Mouse (Mus musculus) bone marrow macrophage, adult 2 months (primary cell): ENCODE measurements around the gene Slc2a9. TPM values are rescaled to one million over a fixed set of nuclear protein-coding genes. Genes with fewer than 3 reads are reported as not detected.

ENCODE experiments used
- H3K27ac ChIP-seq: 2 replicates; pipeline ENCODE4 v1.5.1; 2012; ENCODE audit warnings: low read depth, low read length; ENCODE audit not compliant: insufficient read depth
- H3K4me1 ChIP-seq: 2 replicates; pipeline ENCODE4 v1.6.1; 2012; ENCODE audit warnings: low read length; ENCODE audit not compliant: control insufficient read depth, insufficient read depth
- H3K4me3 ChIP-seq: 2 replicates; pipeline ENCODE4 v1.5.1; 2012; ENCODE audit warnings: mild to moderate bottlenecking, low read length, moderate library complexity; ENCODE audit not compliant: insufficient read depth
- CTCF ChIP-seq: IDR thresholded peaks from 2 replicates; pipeline ENCODE4 v1.5.1; 2012; ENCODE audit warnings: low read depth, mild to moderate bottlenecking, low read length, moderate library complexity
- POLR2A ChIP-seq: IDR thresholded peaks from 2 replicates; pipeline ENCODE4 v1.6.1; 2012; ENCODE audit warnings: mild to moderate bottlenecking, low read depth, low read length, borderline replicate concordance
- polyA plus RNA-seq: library from polyadenylated mRNA; stranded (reverse); fragments of >200 nt; gene quantifications from 2 replicates; pipeline ENCODE4 v1.2.4, GENCODE M21; 2012; ENCODE audit not compliant: missing spikeins, insufficient read depth, insufficient read length

Slc2a9 gene
- polyA plus RNA-seq, 1 experiment: 15.0 TPM

- Histone ChIP-seq H3K4me3 (no peak overlapping the region), H3K27ac (no peak overlapping the region), H3K4me1 (peaks cover 8% of the 10 kb centered on the region)
- TF ChIP-seq POLR2A (no peak), CTCF (no peak)
Measured at GRCm38 (mm10) chr5:38441088-38441839, 61.7 kb downstream of the Slc2a9 start.

DNA sequence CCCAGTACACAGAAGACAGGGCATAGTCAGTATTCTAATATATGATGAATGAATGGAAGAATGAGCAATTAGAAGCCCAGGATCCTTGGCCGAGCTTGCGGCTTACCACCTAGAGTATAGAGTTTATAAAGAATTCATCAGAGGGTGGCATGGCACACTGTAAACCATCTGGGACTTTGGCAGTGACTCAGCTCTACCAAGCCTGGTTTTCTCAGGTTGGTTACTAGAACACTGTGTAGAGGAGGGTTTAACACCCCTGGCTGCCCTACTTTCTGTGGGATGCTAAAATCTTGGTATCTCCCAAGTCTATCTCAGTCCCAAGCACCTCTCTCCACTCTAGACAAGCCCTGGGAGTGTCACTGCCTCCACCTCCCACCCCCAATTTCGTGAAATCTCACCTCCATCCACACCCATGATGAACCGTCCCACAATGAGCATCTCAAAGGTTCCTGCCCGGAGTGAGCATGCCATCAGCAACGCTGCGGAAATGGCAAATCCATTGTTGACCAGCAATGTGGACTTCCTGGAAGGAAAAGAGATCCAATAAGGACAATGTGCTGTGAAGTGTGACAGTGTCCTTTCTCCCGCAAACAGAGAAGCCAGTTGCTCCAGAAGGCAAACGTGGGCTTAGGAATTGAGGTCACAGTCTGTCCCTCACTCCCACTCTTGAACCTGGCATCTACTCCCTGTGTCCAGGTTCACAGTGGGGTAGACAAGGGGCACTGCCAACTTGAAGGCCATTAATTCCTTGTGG, 62.5 kb downstream of the Slc2a9 start:
- no peak for TF ChIP-seq POLR2A
- no peak for TF ChIP-seq CTCF
- H3K27ac ChIP-seq: no peak overlapping the region
- H3K4me1 ChIP-seq: no peaks in the 10 kb centered on the region
- H3K4me3 ChIP-seq: no peak overlapping the region

- no peak for TF ChIP-seq POLR2A
- no peak for TF ChIP-seq CTCF
- Histone ChIP-seq H3K27ac (no peak overlapping the region), H3K4me3 (no peak overlapping the region), H3K4me1 (no peaks in the 10 kb centered on the region)
Measured at GRCm38 (mm10) chr5:38436681-38437080, 66.3 kb downstream of the Slc2a9 start.

DNA sequence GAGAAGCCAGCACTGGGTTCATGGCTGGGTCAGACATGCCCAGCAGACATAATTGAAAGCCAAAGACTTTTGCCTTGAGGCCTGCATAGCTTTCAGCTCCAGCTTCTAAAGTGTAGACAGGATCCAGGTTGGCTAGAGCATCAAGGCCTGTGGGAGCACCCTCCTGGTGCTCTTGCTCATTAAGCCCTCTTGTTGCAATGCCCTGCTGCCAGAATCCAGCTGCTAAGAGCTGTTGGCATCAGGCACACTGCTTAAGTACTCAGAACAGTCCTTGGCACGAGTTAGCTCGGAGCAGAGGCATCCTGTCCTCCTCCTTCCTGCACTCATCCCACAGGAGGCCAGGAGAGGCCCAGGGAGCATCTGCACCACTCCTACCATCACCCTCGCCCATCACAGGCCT, 68.1 kb downstream of the Slc2a9 start:
- H3K27ac ChIP-seq: no peak overlapping the region
- no peak overlapping the region for H3K4me3 ChIP-seq
- no peak for TF ChIP-seq POLR2A
- no peaks in the 10 kb centered on the region for H3K4me1 ChIP-seq

- Histone ChIP-seq H3K4me3 (no peak overlapping the region), H3K27ac (no peak overlapping the region), H3K4me1 (no peaks in the 10 kb centered on the region)
- no peak for TF ChIP-seq CTCF
- no peak for TF ChIP-seq POLR2A
Measured at GRCm38 (mm10) chr5:38431201-38431600, 71.7 kb downstream of the Slc2a9 start.

GRCm38 (mm10) chr5:38429106-38429505, 73.8 kb downstream of the Slc2a9 start:
- Histone ChIP-seq H3K27ac (no peak overlapping the region), H3K4me1 (no peaks in the 10 kb centered on the region), H3K4me3 (no peak overlapping the region)
- TF ChIP-seq CTCF: no peak
- no peak for TF ChIP-seq POLR2A

DNA sequence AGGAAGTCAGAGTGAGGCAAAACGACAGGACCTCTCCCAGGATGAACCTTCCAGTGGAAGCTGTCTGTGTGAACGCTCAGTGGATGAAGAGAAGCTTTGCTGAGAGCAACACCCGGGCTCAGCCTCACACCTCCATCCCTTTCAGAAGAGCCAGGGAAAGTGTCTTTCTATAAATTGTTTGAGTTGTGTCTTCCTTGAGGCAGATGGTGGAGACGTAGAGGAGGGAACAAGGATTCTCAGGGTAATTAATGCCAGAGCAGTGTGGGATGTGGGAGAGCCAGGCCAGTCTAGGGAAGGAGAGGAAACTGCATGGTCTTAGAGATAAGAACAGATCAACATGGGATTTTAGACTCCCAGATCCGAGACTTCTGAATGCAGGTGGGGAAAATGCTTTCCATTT, 75.2 kb downstream of the Slc2a9 start:
- H3K4me3 ChIP-seq: no peak overlapping the region
- H3K4me1 ChIP-seq: no peaks in the 10 kb centered on the region
- no peak for TF ChIP-seq CTCF
- no peak for TF ChIP-seq POLR2A
- no peak overlapping the region for H3K27ac ChIP-seq

GRCm38 (mm10) chr5:38425569-38425968, 77.4 kb downstream of the Slc2a9 start:
- Histone ChIP-seq H3K4me3 (no peak overlapping the region), H3K4me1 (no peaks in the 10 kb centered on the region), H3K27ac (no peak overlapping the region)
- TF ChIP-seq POLR2A (no peak), CTCF (no peak)

- Histone ChIP-seq H3K4me3 (no peak overlapping the region), H3K4me1 (no peaks in the 10 kb centered on the region), H3K27ac (no peak overlapping the region)
- TF ChIP-seq POLR2A (no peak), CTCF (no peak)
Measured at GRCm38 (mm10) chr5:38422426-38422825, 80.5 kb downstream of the Slc2a9 start.

- no peak overlapping the region for H3K4me3 ChIP-seq
- TF ChIP-seq CTCF (no peak), POLR2A (no peak)
- no peak overlapping the region for H3K27ac ChIP-seq
- H3K4me1 ChIP-seq: no peaks in the 10 kb centered on the region
Measured at GRCm38 (mm10) chr5:38418799-38419198, 84.1 kb downstream of the Slc2a9 start.

GRCm38 (mm10) chr5:38403612-38404011, 99.3 kb downstream of the Slc2a9 start:
- Histone ChIP-seq H3K4me3 (no peak overlapping the region), H3K27ac (no peak overlapping the region), H3K4me1 (peaks cover 23% of the 10 kb centered on the region)
- no peak for TF ChIP-seq CTCF
- TF ChIP-seq POLR2A: no peak
